Mouse (Mus musculus): Measurements from ENCODE around the gene Gm13276.
"Not testable (repeated sequence)": the region's sequence is repeated elsewhere in the genome, so short reads cannot be mapped to it uniquely, and the experiment has no call there.

- TF ChIP-seq CTCF, EP300 (IDR thresholded peaks at IDR 0.05; ENCODE audit: low read depth): not testable (repeated sequence)
Observed at GRCm38 (mm10) chr4:88805231-88805630, 19.7 kb downstream of the Gm13276 start, which contains the start of gene Gm13288.
